Mouse (Mus musculus) adrenal gland, adult 8-10 months (tissue): ENCODE measurements at regions not wholly inside any gene's neighbourhood (a gene's known extent, or its start where the extent isn't known, plus 50 kb on each side); places are given as distances from the start of the nearest gene placed in this dataset.

Experiments
- DNase-seq: peaks from one replicate; pipeline ENCODE4 v3.0.0; 2022

DNA sequence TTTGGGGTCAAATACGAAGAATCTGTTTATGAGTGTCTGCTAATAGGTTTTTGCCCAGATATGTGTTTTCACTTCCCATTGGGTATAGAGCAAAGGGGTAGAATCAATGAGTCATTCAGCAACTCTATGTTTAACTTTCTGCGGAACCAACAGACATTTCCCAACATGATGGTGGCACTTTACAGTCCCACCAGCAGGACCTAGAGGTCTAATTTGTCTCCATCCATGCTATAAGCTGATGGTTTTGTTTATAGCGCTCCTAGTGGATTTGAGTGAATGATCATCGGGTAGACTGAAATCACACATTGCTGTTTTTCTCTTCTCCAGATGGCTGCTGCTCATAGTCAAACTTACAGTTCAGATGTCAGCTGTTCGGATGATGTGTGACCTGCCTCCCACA, 99.7 kb upstream of the Arid5b start:
- DNase-seq = no peak

DNA sequence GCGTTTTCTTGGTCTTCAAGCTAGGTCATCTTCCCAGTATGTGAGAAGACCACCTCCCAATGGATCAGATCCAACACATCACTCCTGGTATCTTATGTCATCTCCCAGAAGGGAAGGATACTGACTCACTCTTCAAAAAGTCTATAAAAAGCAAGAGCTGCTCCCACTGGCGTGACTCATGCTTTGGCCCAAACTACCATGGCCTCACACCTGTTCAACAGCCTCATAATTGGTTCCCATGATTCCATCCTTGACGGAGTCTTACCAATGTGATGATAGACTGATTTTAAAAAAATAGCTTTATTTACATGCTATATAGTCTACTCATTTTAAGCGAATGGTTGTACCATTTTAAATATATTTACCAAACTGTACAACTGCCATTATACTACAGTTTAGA, 98.9 kb upstream of the Arid5b start:
- DNase-seq = no peak

GRCm38 (mm10) chr10:68373875-68374274, 95.3 kb upstream of the Arid5b start:
- DNase-seq = no peak

DNA sequence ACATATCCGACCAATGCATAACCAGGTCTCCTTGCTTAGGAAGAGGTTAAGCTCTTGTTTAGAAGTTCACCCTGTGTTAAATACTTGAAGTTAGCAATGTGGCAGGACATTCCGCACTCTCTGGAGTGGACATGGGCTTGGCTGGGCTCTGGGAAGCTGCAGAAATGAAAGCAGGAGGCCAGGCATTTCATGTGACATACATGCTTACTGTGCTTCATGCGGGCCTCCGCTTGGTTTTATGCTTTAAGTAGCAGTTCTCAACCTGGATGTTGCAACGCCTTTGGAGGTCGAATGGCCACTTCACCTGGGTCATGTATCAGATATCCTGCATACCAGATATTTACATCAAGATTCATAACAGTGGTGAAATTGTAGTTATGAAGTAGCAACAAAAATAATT, 93.2 kb upstream of the Arid5b start:
- no peak for DNase-seq

DNA sequence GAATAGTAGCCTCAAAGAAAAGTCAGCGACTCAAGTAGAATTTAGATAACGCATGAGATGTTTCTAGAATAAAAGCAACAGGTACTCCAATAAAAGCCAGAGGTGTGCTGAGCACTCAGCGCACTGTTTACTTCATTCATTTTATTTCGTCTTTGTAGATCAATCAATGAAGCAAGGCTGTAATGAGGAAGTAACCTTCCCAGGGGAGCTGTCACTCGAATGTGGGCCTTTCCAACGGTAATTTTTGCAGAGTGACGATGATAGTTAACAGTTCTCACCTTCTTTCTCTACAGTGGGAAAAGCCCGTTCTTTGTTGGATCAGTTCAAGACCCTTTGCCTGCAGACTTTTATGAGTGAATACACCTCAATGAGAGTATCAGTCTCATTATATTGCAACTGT, 92.4 kb upstream of the Arid5b start:
- DNase-seq = no peak

DNA sequence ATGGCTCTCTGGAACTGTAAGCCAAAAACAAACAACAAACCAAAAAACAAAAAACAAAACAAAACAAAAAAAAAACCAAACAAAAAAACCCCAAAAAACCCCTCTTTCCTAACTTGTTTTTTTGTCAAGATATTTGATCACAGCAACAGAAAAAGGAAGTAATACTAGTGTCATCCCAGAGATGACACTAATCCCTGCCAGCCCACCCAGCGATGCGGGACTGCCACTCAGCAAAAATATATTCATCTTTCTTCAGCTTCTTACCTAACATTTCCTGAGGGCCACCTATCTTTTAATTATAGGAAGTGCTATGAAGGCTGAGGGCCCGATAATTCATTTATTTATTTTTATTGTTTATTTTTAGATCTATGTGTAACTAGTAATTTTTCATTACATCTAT, 88.3 kb upstream of the Arid5b start:
- no peak for DNase-seq

DNA sequence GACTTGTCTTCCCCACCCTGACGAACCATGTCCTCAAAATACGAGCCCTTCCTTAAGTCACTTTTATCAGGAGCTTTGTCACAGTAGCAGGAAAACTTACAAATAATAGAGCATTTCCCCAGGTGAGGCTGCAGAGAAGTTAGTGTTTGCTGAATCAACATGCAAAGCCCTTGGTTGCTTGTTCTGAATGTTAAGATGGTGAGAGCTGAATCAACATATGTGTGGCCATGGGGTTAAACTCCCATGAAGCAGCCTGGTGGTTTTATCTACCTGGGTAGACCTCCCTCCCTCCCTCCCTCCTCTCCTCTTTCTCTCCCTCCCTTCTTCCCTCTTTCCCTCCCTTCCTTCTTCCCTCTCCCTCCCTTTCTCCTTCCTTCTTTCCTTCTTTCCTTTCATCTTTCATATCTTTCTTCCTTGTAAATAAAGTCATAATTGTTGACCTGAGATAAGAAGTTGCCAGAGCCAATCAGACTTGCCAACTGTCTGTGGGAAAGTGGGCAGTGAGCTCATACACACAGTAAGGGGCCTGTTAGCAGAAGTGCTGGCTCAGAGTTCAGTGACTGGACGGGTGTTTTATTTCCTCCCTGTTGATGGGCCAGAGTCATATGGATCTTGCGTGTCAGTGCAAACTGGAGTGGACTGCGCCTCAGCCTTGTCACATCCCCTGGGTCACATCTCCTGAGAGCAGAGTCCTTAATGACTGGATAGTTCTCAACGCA, 82.4 kb upstream of the Arid5b start:
- no peak for DNase-seq

GRCm38 (mm10) chr10:68359135-68359534, 80.6 kb upstream of the Arid5b start:
- no peak for DNase-seq

DNA sequence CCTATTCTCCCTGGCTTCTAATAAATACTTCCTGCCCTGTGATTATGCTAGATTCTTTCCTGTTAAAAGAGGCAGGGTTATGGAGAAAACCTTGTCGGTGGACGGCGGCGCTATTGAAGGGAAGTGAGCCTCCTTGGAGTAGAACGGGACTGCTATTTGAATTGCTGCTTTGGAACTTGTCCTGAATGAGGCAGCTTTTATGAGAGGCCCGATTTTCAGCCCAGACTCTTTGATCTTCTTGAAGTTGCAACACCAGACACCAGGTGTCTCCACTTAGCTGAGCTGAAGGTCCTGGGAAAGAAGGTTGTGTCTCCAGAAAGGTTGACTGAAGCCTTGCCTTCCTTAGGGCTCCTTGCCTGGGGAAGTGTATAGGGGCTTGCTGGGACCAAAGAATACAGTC, 78.4 kb upstream of the Arid5b start:
- DNase-seq = no peak

DNA sequence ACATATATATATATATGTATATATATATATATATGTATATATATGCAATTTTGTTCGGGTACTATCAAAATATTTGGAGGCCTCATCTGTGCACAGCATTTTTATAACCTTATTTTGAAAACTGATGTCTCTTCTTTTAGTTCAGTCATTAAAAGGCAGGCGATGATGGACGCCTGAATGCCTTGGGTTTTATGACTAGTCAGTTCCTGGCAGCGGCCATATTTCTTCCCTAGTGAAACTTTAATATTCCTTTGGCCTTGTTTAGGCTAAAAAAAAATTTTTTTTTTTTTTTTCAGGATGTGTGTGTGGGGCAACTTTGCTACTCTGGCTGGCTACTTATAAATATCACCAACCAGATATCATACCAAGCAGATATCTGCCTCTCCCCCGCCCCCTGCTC, 78.0 kb upstream of the Arid5b start:
- DNase-seq = no peak

DNA sequence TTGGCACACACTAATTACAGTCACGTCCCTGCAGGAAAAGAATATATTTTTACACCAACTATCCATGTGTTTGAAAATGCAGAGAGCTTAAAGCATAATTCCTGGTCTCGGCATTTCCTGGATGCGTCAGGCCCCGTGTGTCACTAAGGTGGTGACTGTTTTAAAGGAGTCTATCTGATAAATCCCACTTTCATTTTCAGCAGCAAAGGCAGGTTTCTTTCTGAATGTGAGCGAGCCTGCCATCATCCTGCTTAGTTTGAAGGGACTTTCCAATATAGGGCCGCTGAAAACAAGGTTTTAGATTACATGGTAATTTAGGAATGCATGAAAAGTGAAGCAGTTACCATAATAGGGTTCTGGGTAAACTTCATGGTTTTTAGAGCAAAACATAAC, 77.5 kb upstream of the Arid5b start:
- no peak for DNase-seq

- DNase-seq = no peak
Measured at GRCm38 (mm10) chr10:68355471-68356092, 77.0 kb upstream of the Arid5b start.

GRCm38 (mm10) chr10:68354335-68355231, 76.0 kb upstream of the Arid5b start:
- DNase-seq = peak; percentile 50

DNA sequence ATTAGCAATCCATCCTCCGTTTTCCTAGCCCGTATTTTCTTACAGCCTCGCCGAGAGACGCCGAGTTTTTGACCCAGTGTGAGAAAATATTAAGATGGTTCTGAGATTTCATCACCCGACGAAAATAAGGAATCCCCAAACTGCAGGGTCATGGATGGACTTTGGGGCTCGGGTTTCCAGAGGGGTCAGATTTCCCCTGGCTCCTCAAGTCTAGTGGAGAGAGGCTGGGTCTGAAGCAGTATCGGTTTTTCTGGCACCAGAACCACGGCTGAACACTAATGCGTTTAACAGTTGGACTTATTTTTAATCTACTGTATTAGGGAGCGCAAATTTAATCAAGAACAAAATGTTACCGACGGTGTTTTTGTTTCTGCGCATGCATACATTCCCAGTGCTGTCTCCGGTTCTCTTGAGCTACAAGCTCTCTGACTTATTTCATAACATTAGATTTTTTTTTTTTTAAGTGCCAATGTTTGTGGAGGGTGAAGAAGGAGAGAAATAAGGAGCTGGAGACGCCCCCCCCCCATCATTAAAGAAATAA, 75.2 kb upstream of the Arid5b start:
- DNase-seq = no peak

DNA sequence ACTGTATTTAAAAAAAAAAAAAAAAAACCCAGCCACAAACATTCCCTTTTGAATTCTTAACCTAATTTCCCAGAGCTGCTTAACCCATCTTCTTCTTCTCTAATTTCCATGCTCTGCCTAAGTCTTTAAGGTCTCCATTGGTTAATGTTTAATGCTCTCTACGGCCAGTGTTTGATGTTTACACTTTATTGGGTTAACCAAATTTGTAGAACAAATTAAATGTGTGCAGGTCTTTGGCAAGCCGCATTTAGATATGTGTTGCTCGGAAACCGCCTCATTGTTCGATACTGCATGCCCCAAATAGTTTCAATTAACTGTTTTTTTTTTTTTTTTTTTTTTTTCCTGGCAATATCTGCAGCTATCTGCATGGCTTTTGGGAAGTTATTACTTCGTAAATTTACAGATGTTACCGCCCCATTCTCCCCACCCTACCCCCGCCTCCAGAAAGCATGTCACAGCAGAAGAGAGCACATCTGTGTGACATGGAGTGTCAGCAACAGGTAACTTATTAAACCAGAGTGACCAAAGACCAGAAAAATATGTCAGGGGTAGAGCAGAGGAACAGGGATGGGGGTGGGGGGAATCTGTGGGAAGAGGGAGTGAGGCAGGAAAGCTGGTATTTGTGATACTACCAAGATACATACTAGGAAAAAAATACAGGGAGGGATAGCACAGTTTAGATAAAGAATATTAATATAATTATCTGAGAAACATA, 73.5 kb upstream of the Arid5b start:
- DNase-seq = no peak

GRCm38 (mm10) chr10:68351441-68351840, 72.9 kb upstream of the Arid5b start:
- no peak for DNase-seq

GRCm38 (mm10) chr10:68350798-68351197, 72.3 kb upstream of the Arid5b start:
- DNase-seq = no peak

DNA sequence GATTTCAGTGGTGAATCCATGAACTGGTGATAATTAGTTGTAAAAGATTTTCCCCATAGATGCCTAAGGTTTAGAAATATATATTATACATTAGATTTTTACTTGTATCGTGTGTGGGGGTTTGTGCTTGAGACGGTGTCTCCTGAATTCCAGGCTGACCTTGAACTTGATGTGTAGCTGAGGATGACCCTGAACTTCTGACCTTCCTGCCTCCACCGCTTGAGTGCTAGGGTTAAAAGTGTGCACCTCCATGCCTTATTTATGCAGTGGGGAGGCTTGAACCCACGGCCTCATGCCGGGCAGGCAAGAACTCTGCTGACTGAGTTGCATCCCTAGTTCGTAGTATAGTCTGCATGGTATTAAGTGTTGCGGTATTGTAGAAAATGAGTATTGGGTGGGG, 69.3 kb upstream of the Arid5b start:
- DNase-seq = no peak

DNA sequence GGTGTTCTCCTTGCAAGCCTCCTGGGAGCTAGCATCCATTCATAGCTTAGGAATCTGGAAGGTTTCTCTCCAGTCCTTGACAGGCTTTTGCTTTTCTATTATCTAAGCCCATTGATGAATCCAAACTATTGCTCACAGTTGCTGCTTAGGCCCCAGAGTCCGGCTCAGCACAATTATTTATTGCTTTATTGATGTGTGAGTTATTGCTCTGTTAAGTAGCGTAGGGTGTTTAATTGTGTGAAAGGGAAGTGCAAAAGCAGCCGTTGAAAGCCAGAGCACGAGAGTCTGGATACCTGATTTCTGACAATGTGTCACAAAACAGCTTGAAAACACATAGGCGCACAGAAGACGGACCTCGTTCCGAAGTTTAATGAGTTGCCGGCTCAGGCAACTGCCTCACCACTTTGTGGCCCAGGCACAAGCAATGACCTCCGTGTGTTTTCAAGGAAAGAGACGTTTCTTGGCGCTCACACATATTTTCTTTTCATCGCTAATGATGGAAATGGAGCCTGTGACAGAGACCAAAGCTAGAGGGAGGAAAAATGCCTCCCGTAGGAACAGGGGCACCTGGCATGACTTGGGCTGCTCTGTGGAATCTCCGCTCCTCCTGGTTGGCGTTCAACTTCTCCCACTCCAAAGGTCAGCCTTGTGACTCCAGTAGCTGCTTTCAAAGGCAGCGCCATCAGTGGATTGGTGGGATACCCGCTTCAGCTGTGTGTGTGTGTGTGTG, 66.6 kb upstream of the Arid5b start:
- no peak for DNase-seq

DNA sequence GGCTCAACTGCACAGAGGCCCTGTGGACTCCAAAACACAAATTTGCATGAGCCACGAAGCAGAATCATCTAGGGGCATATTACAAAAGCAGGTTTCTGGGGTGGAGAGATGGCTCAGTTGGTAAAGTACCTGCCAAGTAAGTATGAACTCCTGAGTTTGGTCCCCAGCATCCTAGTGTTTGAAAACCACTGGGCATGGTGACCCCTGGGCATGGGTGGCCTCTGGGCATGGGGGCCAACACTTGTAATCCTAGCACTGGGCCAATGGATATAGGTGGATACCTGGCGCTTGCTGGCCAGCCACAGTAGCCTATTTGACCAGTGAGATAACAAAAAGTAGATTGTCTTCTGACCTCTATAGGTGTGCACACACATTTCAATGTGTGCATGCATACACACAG, 65.7 kb upstream of the Arid5b start:
- no peak for DNase-seq

GRCm38 (mm10) chr10:68334054-68334453, 55.5 kb upstream of the Arid5b start:
- DNase-seq = no peak
